Mouse (Mus musculus) midbrain, embryonic 12.5 days (tissue): ENCODE measurements at regions not wholly inside any gene's neighbourhood (a gene's known extent, or its start where the extent isn't known, plus 50 kb on each side); places are given as distances from the start of the nearest gene placed in this dataset.
A peak's percentile ranks its signal among the peaks of the same experiment; 100 is the strongest.

Source experiments
- ATAC-seq: fragments of 200-750 bp; cut with Nextera tagmentation; 2 replicates; pipeline ENCODE4 v1.8.0; 2017; ENCODE audit warnings: low read depth, moderate TSS enrichment, moderate library complexity; ENCODE audit not compliant: low FRiP score
- H3K27ac ChIP-seq: fragments of 300-500 bp; sonication (generic); replicated peaks from 2 replicates; pipeline ENCODE4 v1.5.1; 2016; ENCODE audit warnings: mild to moderate bottlenecking
- H3K27me3 ChIP-seq: fragments of 300-500 bp; sonication (generic); 2 replicates; pipeline ENCODE4 v1.6.1; 2016; ENCODE audit warnings: mild to moderate bottlenecking
- H3K36me3 ChIP-seq: fragments of 300-500 bp; sonication (generic); 2 replicates; pipeline ENCODE4 v1.6.1; 2016
- H3K4me1 ChIP-seq: fragments of 300-500 bp; sonication (generic); 2 replicates; pipeline ENCODE4 v1.6.1; 2016
- H3K4me2 ChIP-seq: fragments of 300-500 bp; sonication (generic); replicated peaks from 2 replicates; pipeline ENCODE4 v1.6.1; 2016; ENCODE audit warnings: mild to moderate bottlenecking, moderate library complexity
- H3K4me3 ChIP-seq: fragments of 300-500 bp; sonication (generic); 2 replicates; pipeline ENCODE4 v1.5.1; 2016; ENCODE audit warnings: mild to moderate bottlenecking
- H3K9ac ChIP-seq: fragments of 300-500 bp; sonication (generic); replicated peaks from 2 replicates; pipeline ENCODE4 v1.6.1; 2016; ENCODE audit warnings: mild to moderate bottlenecking, moderate library complexity
- H3K9me3 ChIP-seq: fragments of 300-500 bp; sonication (generic); 2 replicates; pipeline ENCODE4 v1.6.1; 2016; ENCODE audit warnings: mild to moderate bottlenecking
- WGBS: fragments of 180-500 bp; shearing (Covaris S2); methylation state at CpG from one replicate; pipeline ENCODE4 v1.1.7; 2016; 5-methylcytosine and 5-hydroxymethylcytosine counted together

- Histone ChIP-seq H3K4me2 (no peak overlapping the region), H3K27ac (no peak overlapping the region), H3K9me3 (no peaks in the 10 kb centered on the region), H3K4me3 (no peak overlapping the region), H3K36me3 (no peaks in the 10 kb centered on the region), H3K9ac (no peak overlapping the region), H3K4me1 (no peaks in the 10 kb centered on the region), H3K27me3 (no peaks in the 10 kb centered on the region)
- WGBS, result 80% methylated on average over 10 of the region's 10 CpGs
- peak; percentile 41; the same call in 1 of the 2 replicates for ATAC-seq
Measured at GRCm38 (mm10) chr3:112985094-112985636, 273.5 kb downstream of the Amy2a5 start.

- Histone ChIP-seq H3K36me3 (no peaks in the 10 kb centered on the region), H3K4me2 (no peak overlapping the region), H3K4me1 (no peaks in the 10 kb centered on the region), H3K27ac (no peak overlapping the region), H3K27me3 (no peaks in the 10 kb centered on the region), H3K9ac (no peak overlapping the region), H3K9me3 (no peaks in the 10 kb centered on the region), H3K4me3 (no peak overlapping the region)
- WGBS, result 55% methylated on average over 5 of the region's 5 CpGs
- ATAC-seq, result no peak
Measured at GRCm38 (mm10) chr3:112953403-112954050, 305.1 kb downstream of the Amy2a5 start.

GRCm38 (mm10) chr3:112952227-112952626 is 306.4 kb downstream of the Amy2a5 start:
- no peaks in the 10 kb centered on the region for H3K27me3 ChIP-seq
- no peak overlapping the region for H3K9ac ChIP-seq
- H3K9me3 ChIP-seq, result no peaks in the 10 kb centered on the region
- H3K4me2 ChIP-seq, result no peak overlapping the region
- H3K4me3 ChIP-seq, result no peak overlapping the region
- H3K4me1 ChIP-seq, result no peaks in the 10 kb centered on the region
- peak; percentile 68; the same call in 1 of the 2 replicates for ATAC-seq
- no peaks in the 10 kb centered on the region for H3K36me3 ChIP-seq
- H3K27ac ChIP-seq, result no peak overlapping the region
- WGBS, result 13% methylated on average over 5 of the region's 5 CpGs

- H3K4me2 ChIP-seq, result no peak overlapping the region
- H3K4me3 ChIP-seq, result no peak overlapping the region
- H3K36me3 ChIP-seq, result no peaks in the 10 kb centered on the region
- no peak overlapping the region for H3K9ac ChIP-seq
- no peak overlapping the region for H3K27ac ChIP-seq
- H3K27me3 ChIP-seq, result no peaks in the 10 kb centered on the region
- WGBS, result 72% methylated on average over 4 of the region's 4 CpGs
- no peaks in the 10 kb centered on the region for H3K4me1 ChIP-seq
- H3K9me3 ChIP-seq, result no peaks in the 10 kb centered on the region
- ATAC-seq, result peak; percentile 6; the same call in 1 of the 2 replicates
Measured at GRCm38 (mm10) chr3:112942036-112942626, 316.5 kb downstream of the Amy2a5 start.
